Mouse (Mus musculus): Measurements from ENCODE around the gene Irf2.

DNA sequence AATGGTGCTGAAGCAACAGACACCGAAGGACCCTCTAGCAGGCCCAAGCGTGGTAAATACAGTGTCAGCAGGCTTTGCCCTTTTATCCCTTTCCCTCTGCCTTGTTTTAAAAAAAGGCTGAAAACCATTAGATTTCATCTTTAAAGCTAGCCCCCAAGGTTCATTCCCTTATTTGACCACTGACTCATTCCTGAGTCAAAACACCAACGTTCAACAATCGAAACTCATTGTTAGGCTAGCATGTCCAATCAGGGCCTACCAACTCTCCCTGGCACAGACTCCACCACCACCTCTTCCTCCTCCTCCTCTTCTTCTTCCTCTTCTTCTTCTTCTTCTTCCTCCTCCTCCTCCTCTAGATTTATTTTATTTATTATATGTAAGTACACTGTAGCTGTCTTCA lies 30.2 kb upstream of the Irf2 start:
- TF ChIP-seq CTCF (IDR thresholded peaks at IDR 0.05; ENCODE audit: low read depth): no peak
- no peak for TF ChIP-seq EP300 (optimal IDR thresholded peaks at IDR 0.05)
